Mouse (Mus musculus): ENCODE results near the gene Mcidas. TPM values are rescaled to one million over a fixed set of nuclear protein-coding genes. Genes with fewer than 3 reads are reported as not detected.
"Not testable (repeated sequence)": the region's sequence is repeated elsewhere in the genome, so short reads cannot be mapped to it uniquely, and the experiment has no call there.

Mcidas gene
- polyA plus RNA-seq, 1 experiment from 2014 or later = 0.09 TPM

- Histone ChIP-seq H3K4me1 (replicated peaks) (peaks cover 34% of the 10 kb centered on the region), H3K36me3 (no peaks in the 10 kb centered on the region)
Observed at GRCm38 (mm10) chr13:112988866-112989265, 4.8 kb upstream of the Mcidas start.

DNA sequence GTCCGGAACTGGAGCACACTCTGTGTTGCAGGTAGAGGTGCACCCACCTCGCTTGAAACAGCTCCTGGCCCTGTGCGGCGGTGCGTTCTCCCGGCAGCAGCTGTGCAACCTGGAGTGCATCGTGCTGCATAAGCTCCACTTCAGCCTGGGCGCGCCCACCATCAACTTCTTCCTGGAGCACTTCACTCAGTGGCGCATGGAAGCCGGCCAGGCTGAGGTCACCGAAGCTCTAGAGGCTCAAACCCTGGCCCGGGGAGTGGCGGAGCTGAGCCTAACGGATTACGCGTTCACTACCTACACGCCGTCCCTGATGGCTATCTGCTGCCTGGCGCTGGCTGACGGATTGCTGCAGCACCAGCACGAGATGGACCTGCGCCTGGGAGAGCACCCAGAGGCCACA, 4.1 kb upstream of the Mcidas start:
- WGBS = under 1% methylated on average over 23 of the region's 23 CpGs
- Histone ChIP-seq H3K4me3 (replicated peaks) (peak overlapping the region; percentile 10), H3K27me3 (replicated peaks) (peaks cover 81% of the 10 kb centered on the region), H3K4me1 (replicated peaks) (peaks cover 37% of the 10 kb centered on the region), H3K9ac (no peak overlapping the region), H3K27ac (no peak overlapping the region), H3K9me3 (no peaks in the 10 kb centered on the region), H3K36me3 (no peaks in the 10 kb centered on the region), H3K4me2 (replicated peaks) (peak overlapping the region; percentile 93)
- ATAC-seq = no peak

More at GRCm38 (mm10) chr13:112988866-112989265, 4.8 kb upstream of the Mcidas start:
- H3K27me3 ChIP-seq (replicated peaks) = peaks cover 80% of the 10 kb centered on the region
- peak overlapping the region; percentile 49 for H3K4me3 ChIP-seq (replicated peaks)
- no peak for ATAC-seq
- no peaks in the 10 kb centered on the region for H3K9me3 ChIP-seq
- 1% methylated on average over 19 of the region's 19 CpGs for WGBS
- no peak overlapping the region for H3K27ac ChIP-seq
- H3K4me2 ChIP-seq (replicated peaks) = peak overlapping the region; percentile 93
- no peak overlapping the region for H3K9ac ChIP-seq

DNA sequence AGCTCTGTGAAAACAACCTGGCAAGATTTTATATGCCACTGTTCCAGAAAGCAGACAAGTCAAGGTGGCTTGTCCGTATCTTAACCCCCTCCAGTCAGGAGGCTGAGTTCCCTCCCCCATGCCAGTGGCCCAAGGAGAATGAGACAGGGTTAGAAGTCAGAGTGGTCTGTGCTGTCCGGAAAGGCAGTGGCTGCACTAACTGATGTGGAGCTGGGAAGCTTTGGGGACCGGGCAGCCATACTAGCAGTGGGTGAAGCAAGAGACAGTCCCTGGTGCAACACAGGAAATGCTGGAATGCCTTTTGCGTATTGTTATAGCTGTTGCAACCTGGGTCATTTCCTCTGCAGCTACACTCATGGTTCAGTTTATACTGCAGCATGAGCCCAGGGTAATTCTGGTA, 3.3 kb upstream of the Mcidas start:
- H3K27ac ChIP-seq = no peak overlapping the region
- peaks cover 37% of the 10 kb centered on the region for H3K4me1 ChIP-seq (replicated peaks)
- no peak overlapping the region for H3K4me2 ChIP-seq (replicated peaks)
- no peak overlapping the region for H3K9ac ChIP-seq
- H3K9me3 ChIP-seq = no peaks in the 10 kb centered on the region
- 18% methylated on average over 4 of the region's 4 CpGs for WGBS
- no peak for ATAC-seq
- peaks cover 87% of the 10 kb centered on the region for H3K27me3 ChIP-seq (replicated peaks)
- H3K36me3 ChIP-seq = no peaks in the 10 kb centered on the region
- no peak overlapping the region for H3K4me3 ChIP-seq (replicated peaks)

- H3K36me3 ChIP-seq = no peaks in the 10 kb centered on the region
- peak; percentile 62 for ATAC-seq
- peaks cover 87% of the 10 kb centered on the region for H3K27me3 ChIP-seq (replicated peaks)
- H3K4me1 ChIP-seq (replicated peaks) = peaks cover 27% of the 10 kb centered on the region
- peak overlapping the region; percentile 32; the same call in 1 of the 2 replicates for H3K9ac ChIP-seq
- H3K4me2 ChIP-seq (replicated peaks) = peak overlapping the region; percentile 93
- H3K27ac ChIP-seq = no peak overlapping the region
- no peaks in the 10 kb centered on the region for H3K9me3 ChIP-seq
- peak overlapping the region; percentile 41 for H3K4me3 ChIP-seq (replicated peaks)
- WGBS = 1% methylated on average over 25 of the region's 25 CpGs
Observed at GRCm38 (mm10) chr13:112994191-112994590, 546 bp downstream of the Mcidas start.

DNA sequence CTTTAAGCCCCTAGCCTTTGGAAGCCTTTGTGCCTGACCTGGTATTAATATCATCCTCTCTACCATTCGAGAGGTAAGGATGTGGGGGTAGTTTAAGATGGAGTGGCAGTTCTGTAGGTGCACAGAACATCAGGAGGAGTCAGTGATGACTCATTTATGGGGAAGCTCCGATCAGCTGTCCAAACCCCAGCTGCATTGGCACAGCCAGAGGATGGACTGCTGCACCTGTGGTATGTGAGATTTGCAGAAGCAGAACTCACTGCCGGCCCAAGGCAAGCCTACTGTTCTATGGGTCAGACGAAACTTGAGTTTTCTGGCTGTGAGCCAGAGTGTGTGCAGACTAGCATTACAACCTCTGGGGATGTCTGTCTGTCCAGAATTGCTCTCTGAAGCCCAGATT, 2.8 kb downstream of the Mcidas start:
- no peak overlapping the region for H3K4me2 ChIP-seq (replicated peaks)
- H3K9me3 ChIP-seq = no peaks in the 10 kb centered on the region
- no peak overlapping the region for H3K9ac ChIP-seq
- peaks cover 65% of the 10 kb centered on the region for H3K27me3 ChIP-seq (replicated peaks)
- no peak overlapping the region for H3K4me3 ChIP-seq (replicated peaks)
- no peak for ATAC-seq
- WGBS = 59% methylated on average over 4 of the region's 4 CpGs
- H3K4me1 ChIP-seq (replicated peaks) = peaks cover 21% of the 10 kb centered on the region
- H3K36me3 ChIP-seq = no peaks in the 10 kb centered on the region
- no peak overlapping the region for H3K27ac ChIP-seq

DNA sequence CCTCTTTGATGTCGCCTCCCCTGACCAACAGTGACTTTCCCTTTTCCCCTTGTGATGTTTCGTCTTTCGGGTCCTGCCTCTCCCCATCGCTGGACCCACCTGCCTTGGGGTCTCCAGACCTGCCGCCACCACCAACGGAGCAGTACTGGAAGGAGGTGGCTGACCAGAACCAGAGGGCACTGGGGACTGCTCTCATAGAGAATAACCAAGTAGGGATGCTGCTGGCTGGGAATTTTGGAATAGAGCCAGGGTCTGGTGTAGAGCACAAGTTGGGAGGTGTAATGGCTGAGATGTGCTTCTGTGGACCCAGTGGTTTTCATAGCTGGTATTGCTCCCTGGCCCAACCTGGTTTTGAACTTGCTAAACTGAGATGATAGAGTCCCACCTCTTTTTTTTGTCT, 3.7 kb downstream of the Mcidas start:
- WGBS = 59% methylated on average over 6 of the region's 6 CpGs

GRCm38 (mm10) chr13:112998427-112999201, 5.0 kb downstream of the Mcidas start:
- peak; percentile 18; the same call in 1 of the 2 replicates for ATAC-seq
- peak overlapping the region; percentile 44 for H3K9ac ChIP-seq
- peak overlapping the region; percentile 41 for H3K4me3 ChIP-seq (replicated peaks)
- H3K4me2 ChIP-seq (replicated peaks) = peak overlapping the region; percentile 94
- H3K27ac ChIP-seq = no peak overlapping the region
- under 1% methylated on average over 46 of the region's 46 CpGs for WGBS
- H3K36me3 ChIP-seq = no peaks in the 10 kb centered on the region
- no peaks in the 10 kb centered on the region for H3K9me3 ChIP-seq
- H3K4me1 ChIP-seq (replicated peaks) = peaks cover 15% of the 10 kb centered on the region
- H3K27me3 ChIP-seq (replicated peaks) = peaks cover 50% of the 10 kb centered on the region

More for the DNA sequence above, 3.7 kb downstream of the Mcidas start:
- Histone ChIP-seq H3K27me3 (replicated peaks) (peaks cover 61% of the 10 kb centered on the region), H3K4me1 (replicated peaks) (peaks cover 21% of the 10 kb centered on the region), H3K9me3 (no peaks in the 10 kb centered on the region), H3K36me3 (no peaks in the 10 kb centered on the region), H3K4me2 (replicated peaks) (no peak overlapping the region), H3K4me3 (replicated peaks) (no peak overlapping the region), H3K9ac (no peak overlapping the region), H3K27ac (no peak overlapping the region)
- ATAC-seq = no peak

GRCm38 (mm10) chr13:113000090-113000489, 6.4 kb downstream of the Mcidas start:
- peak; percentile 11 for ATAC-seq

DNA sequence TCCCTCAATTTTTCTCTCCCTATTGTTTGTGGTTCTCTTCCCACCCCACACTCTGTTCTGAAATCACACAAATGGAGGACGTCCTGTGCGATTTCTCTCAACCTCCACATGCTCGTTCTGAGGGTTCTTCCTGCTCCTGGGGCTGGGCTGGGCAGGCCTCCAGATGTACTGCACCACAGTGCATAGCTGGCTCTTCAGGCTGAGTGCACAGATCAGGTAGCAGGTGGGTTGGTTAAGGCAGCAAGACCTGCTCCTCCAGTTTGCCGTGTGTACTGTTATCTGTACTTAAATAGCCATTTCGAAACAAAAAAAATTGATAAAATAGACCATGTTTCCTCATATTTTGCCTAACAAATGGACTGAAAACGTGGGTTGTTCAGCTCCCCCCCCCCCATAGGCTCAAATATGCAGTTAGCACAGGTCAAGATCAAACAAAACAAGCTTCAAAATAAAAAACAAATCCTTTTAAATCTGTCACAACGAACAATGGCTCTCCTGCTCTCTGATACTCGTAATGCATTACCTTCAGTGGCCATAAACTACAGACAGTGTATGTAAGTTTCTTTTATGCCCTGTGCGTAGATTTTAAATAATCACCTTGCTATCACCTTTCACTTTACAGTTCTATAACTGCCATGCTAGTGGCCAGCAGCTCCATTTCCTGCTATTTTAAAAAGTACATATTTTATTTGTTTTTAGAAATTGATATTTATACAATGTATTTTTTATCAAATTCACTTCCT, 7.1 kb downstream of the Mcidas start:
- H3K4me3 ChIP-seq (replicated peaks) = no peak overlapping the region
- no peaks in the 10 kb centered on the region for H3K36me3 ChIP-seq
- peaks cover 10% of the 10 kb centered on the region for H3K4me1 ChIP-seq (replicated peaks)
- peaks cover 31% of the 10 kb centered on the region for H3K27me3 ChIP-seq (replicated peaks)
- 45% methylated on average over 9 of the region's 9 CpGs for WGBS
- 0 out of 2 replicates have a peak overlapping the region, but pooled peaks have one; percentile 4 for H3K27ac ChIP-seq
- ATAC-seq = peak; percentile 96
- no peaks in the 10 kb centered on the region for H3K9me3 ChIP-seq
- no peak overlapping the region for H3K4me2 ChIP-seq (replicated peaks)
- no peak overlapping the region for H3K9ac ChIP-seq

More at GRCm38 (mm10) chr13:113000090-113000489, 6.4 kb downstream of the Mcidas start:
- no peaks in the 10 kb centered on the region for H3K36me3 ChIP-seq
- H3K4me2 ChIP-seq (replicated peaks) = no peak overlapping the region
- H3K4me3 ChIP-seq (replicated peaks) = no peak overlapping the region
- H3K9ac ChIP-seq = no peak overlapping the region
- peaks cover 35% of the 10 kb centered on the region for H3K27me3 ChIP-seq (replicated peaks)
- no peaks in the 10 kb centered on the region for H3K9me3 ChIP-seq
- 60% methylated on average over 3 of the region's 3 CpGs for WGBS
- H3K4me1 ChIP-seq (replicated peaks) = peaks cover 10% of the 10 kb centered on the region
- 0 out of 2 replicates have a peak overlapping the region, but pooled peaks have one; percentile 4 for H3K27ac ChIP-seq

GRCm38 (mm10) chr13:113012683-113013082, 19.0 kb downstream of the Mcidas start:
- H3K4me1 ChIP-seq (replicated peaks) = no peaks in the 10 kb centered on the region
- H3K27me3 ChIP-seq (replicated peaks) = no peaks in the 10 kb centered on the region
- peak overlapping the region; percentile 48; the same call in 1 of the 2 replicates for H3K4me2 ChIP-seq (replicated peaks)
- H3K9ac ChIP-seq = no peak overlapping the region
- H3K9me3 ChIP-seq = no peaks in the 10 kb centered on the region
- WGBS = 78% methylated on average over 6 of the region's 6 CpGs
- no peak overlapping the region for H3K4me3 ChIP-seq (replicated peaks)
- H3K27ac ChIP-seq = no peak overlapping the region
- H3K36me3 ChIP-seq = no peaks in the 10 kb centered on the region
- ATAC-seq = no peak

GRCm38 (mm10) chr13:113013174-113013953, 19.7 kb downstream of the Mcidas start:
- ATAC-seq, H3K27ac ChIP-seq, H3K9me3 ChIP-seq: not testable (repeated sequence)

DNA sequence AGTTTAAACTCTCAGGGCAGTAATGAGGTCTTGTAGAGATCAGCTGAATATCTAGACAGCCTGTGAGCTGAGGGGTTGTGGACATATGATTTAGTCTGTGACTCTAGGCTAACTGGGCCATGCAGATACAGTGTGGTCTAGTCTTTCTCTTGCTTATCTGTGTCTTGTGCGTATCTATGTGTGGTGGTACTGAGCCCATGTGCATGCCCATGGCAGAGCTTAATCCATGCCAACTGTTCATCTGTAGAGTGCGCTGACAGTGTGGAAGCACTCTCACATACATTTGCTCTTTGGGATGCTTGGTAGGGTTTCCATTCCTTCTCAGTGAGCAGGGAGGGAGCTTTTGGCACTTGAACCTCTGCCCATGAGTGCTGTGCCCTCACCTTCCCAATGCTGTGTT, 27.9 kb downstream of the Mcidas start:
- H3K4me1 ChIP-seq (replicated peaks) = no peaks in the 10 kb centered on the region

More at GRCm38 (mm10) chr13:113013174-113013953, 19.7 kb downstream of the Mcidas start:
- H3K4me2 ChIP-seq (replicated peaks) = peak overlapping the region; percentile 48
- H3K9ac ChIP-seq; H3K27me3 ChIP-seq (replicated peaks); H3K36me3 ChIP-seq; H3K4me1 ChIP-seq (replicated peaks): not testable (repeated sequence)
- WGBS = 37% methylated on average over 19 of the region's 20 CpGs
- peak overlapping the region; percentile 23 for H3K4me3 ChIP-seq (replicated peaks)

More for the DNA sequence above, 27.9 kb downstream of the Mcidas start:
- Histone ChIP-seq H3K27ac (no peak overlapping the region), H3K4me2 (replicated peaks) (no peak overlapping the region), H3K9ac (no peak overlapping the region), H3K36me3 (no peaks in the 10 kb centered on the region), H3K4me3 (replicated peaks) (no peak overlapping the region), H3K9me3 (no peaks in the 10 kb centered on the region), H3K27me3 (replicated peaks) (no peaks in the 10 kb centered on the region)
- peak; percentile 52; the same call in 1 of the 2 replicates for ATAC-seq
- 88% methylated on average over 2 of the region's 2 CpGs for WGBS

Data from intestine, embryonic 15.5 days (tissue).